Mouse (Mus musculus): ENCODE results near the gene Itgb1. TPM values are rescaled to one million over a fixed set of nuclear protein-coding genes. Genes with fewer than 3 reads are reported as not detected.

Gene Itgb1
- total and polyA plus RNA-seq, 3 experiments: 62.4 to 172 (median 127) TPM

- TF ChIP-seq RCOR1 (conservative IDR thresholded peaks at IDR 0.05; ENCODE audit: low read depth, low read length) (no peak), MXI1 (IDR thresholded peaks at IDR 0.05; ENCODE audit: low read depth, low read length) (no peak), ZC3H11A (IDR thresholded peaks at IDR 0.05; ENCODE audit: low read depth, low read length) (no peak), MEF2A (IDR thresholded peaks at IDR 0.05; ENCODE audit: borderline replicate concordance, low read depth, low read length) (peak; percentile 88; the same call in 1 of the 2 replicates), HCFC1 (IDR thresholded peaks at IDR 0.05; ENCODE audit: low read depth, low read length) (no peak), NRF1 (IDR thresholded peaks at IDR 0.05; ENCODE audit: low read depth, low read length) (no peak), ZKSCAN1 (IDR thresholded peaks at IDR 0.05; ENCODE audit: borderline replicate concordance, low read depth, low read length) (no peak), SMC3 (IDR thresholded peaks at IDR 0.05; ENCODE audit: low read depth, low read length) (no peak), MYC (IDR thresholded peaks at IDR 0.05; ENCODE audit: low read depth, low read length) (no peak)
Observed at GRCm38 (mm10) chr8:128643104-128643503, 42.4 kb upstream of the Itgb1 start (continued).

- Histone ChIP-seq H3K79me2 (replicated peaks; ENCODE audit: control insufficient read depth, extremely low read depth, insufficient read depth, poor library complexity, severe bottlenecking) (no peaks in the 10 kb centered on the region), H3K4me1 (ENCODE audit: control insufficient read depth in 1 of 2, insufficient read depth in 2 of 2) (peaks cover 20 to 83% of the 10 kb centered on the region in 2 experiments; a peak in 3 of 4 replicates), H3K27ac (ENCODE audit: insufficient read depth, low read depth) (no peak overlapping the region), H3K4me2 (ENCODE audit: insufficient read depth, low read depth, poor library complexity, severe bottlenecking) (no peak overlapping the region), H3K9me3 (replicated peaks; ENCODE audit: low read length) (no peaks in the 10 kb centered on the region), H3K9ac (ENCODE audit: insufficient read depth, low read depth) (no peak overlapping the region), H3K36me3 (replicated peaks in 1 of 2; ENCODE audit: control insufficient read depth in 1 of 2, insufficient read depth in 1 of 2, low read length in 1 of 2) (no peaks in the 10 kb centered on the region), H3K4me3 (replicated peaks in 1 of 3; ENCODE audit: low read depth in 2 of 3, low read length in 2 of 3, poor library complexity in 1 of 3) (no peak overlapping the region), H3K27me3 (replicated peaks) (no peaks in the 10 kb centered on the region)
- dilution Hi-C loops (cut with MboI; ENCODE audit: extremely low pct_ligation_motif_present, extremely low pct_unique_long_range_greater_than_20kb, low sequenced_read_pairs): no loop called here
- no peak for DNase-seq (ENCODE audit: extremely low read depth)
- TF ChIP-seq PAX5 (IDR thresholded peaks at IDR 0.05; ENCODE audit: low read length): no peak
- TF ChIP-seq NRF1 (IDR thresholded peaks at IDR 0.05; ENCODE audit: low read depth, low read length): no peak
- TF ChIP-seq MAX (IDR thresholded peaks at IDR 0.05; ENCODE audit: low read length): no peak
- TF ChIP-seq POLR2AphosphoS2 (IDR thresholded peaks at IDR 0.05; ENCODE audit: low read depth, low read length): no peak
- no peak for TF ChIP-seq SIN3A (IDR thresholded peaks at IDR 0.05; ENCODE audit: low read length)
- TF ChIP-seq MXI1 (IDR thresholded peaks at IDR 0.05; ENCODE audit: low read depth, low read length): no peak
- TF ChIP-seq NELFE (IDR thresholded peaks at IDR 0.05; ENCODE audit: low read depth, low read length): no peak
- no peak for TF ChIP-seq BHLHE40 (IDR thresholded peaks at IDR 0.05; ENCODE audit: low read depth, low read length)
- no peak for TF ChIP-seq GABPA (IDR thresholded peaks at IDR 0.05; ENCODE audit: insufficient replicate concordance, low read depth, low read length)
- TF ChIP-seq CHD2 (IDR thresholded peaks at IDR 0.05; ENCODE audit: low read length): no peak
- no peak for TF ChIP-seq ELF1 (IDR thresholded peaks at IDR 0.05; ENCODE audit: low read depth, low read length)
- no peak for TF ChIP-seq HCFC1 (IDR thresholded peaks at IDR 0.05; ENCODE audit: low read depth, low read length)
- in situ Hi-C loops (cut with MboI; ENCODE audit: low pct_ligation_motif_present, low pct_unique_long_range_greater_than_20kb, low sequenced_read_pairs): no loop called here
Observed at GRCm38 (mm10) chr8:128645452-128645851, 40.0 kb upstream of the Itgb1 start.

GRCm38 (mm10) chr8:128646456-128646855, 39.0 kb upstream of the Itgb1 start:
- Histone ChIP-seq H3K27ac (ENCODE audit: insufficient read depth, low read depth) (no peak overlapping the region), H3K4me1 (ENCODE audit: control insufficient read depth in 1 of 2, insufficient read depth in 2 of 2) (peaks cover 18 to 79% of the 10 kb centered on the region in 2 experiments; a peak in 3 of 4 replicates), H3K9ac (ENCODE audit: insufficient read depth, low read depth) (no peak overlapping the region), H3K27me3 (replicated peaks) (no peaks in the 10 kb centered on the region), H3K9me3 (replicated peaks; ENCODE audit: low read length) (no peaks in the 10 kb centered on the region), H3K79me2 (replicated peaks; ENCODE audit: control insufficient read depth, extremely low read depth, insufficient read depth, poor library complexity, severe bottlenecking) (no peaks in the 10 kb centered on the region), H3K4me3 (replicated peaks in 1 of 3; ENCODE audit: low read depth in 2 of 3, low read length in 2 of 3, poor library complexity in 1 of 3) (no peak overlapping the region), H3K36me3 (replicated peaks in 1 of 2; ENCODE audit: control insufficient read depth in 1 of 2, insufficient read depth in 1 of 2, low read length in 1 of 2) (no peaks in the 10 kb centered on the region), H3K4me2 (ENCODE audit: insufficient read depth, low read depth, poor library complexity, severe bottlenecking) (no peak overlapping the region)
- DNase-seq (ENCODE audit: extremely low read depth): no peak
- in situ Hi-C loops (cut with MboI; ENCODE audit: low pct_ligation_motif_present, low pct_unique_long_range_greater_than_20kb, low sequenced_read_pairs) (no loop called here), dilution Hi-C loops (cut with MboI; ENCODE audit: extremely low pct_ligation_motif_present, extremely low pct_unique_long_range_greater_than_20kb, low sequenced_read_pairs) (no loop called here)
- TF ChIP-seq HCFC1 (IDR thresholded peaks at IDR 0.05; ENCODE audit: low read depth, low read length) (peak; percentile 17; the same call in 1 of the 2 replicates), MYC (IDR thresholded peaks at IDR 0.05; ENCODE audit: low read depth, low read length) (no peak), TCF12 (IDR thresholded peaks at IDR 0.05; ENCODE audit: low read depth, low read length) (0 out of 2 replicates have a peak, but pooled peaks have one; percentile 16), BHLHE40 (IDR thresholded peaks at IDR 0.05; ENCODE audit: low read depth, low read length) (no peak), TBP (conservative IDR thresholded peaks at IDR 0.05; ENCODE audit: low read depth, low read length) (no peak), JUND (conservative IDR thresholded peaks at IDR 0.05; ENCODE audit: low read depth, low read length) (0 out of 2 replicates have a peak, but pooled peaks have one; percentile 18), PAX5 (IDR thresholded peaks at IDR 0.05; ENCODE audit: low read length) (no peak), ETS1 (conservative IDR thresholded peaks at IDR 0.05; ENCODE audit: low read depth, low read length) (peak; percentile 56), NRF1 (IDR thresholded peaks at IDR 0.05; ENCODE audit: low read depth, low read length) (no peak), MAX (IDR thresholded peaks at IDR 0.05; ENCODE audit: low read length) (0 out of 2 replicates have a peak, but pooled peaks have one; percentile 20), ELF1 (IDR thresholded peaks at IDR 0.05; ENCODE audit: low read depth, low read length) (no peak), ZNF384 (IDR thresholded peaks at IDR 0.05; ENCODE audit: low read depth, low read length) (no peak), SIN3A (IDR thresholded peaks at IDR 0.05; ENCODE audit: low read length) (no peak), POLR2AphosphoS2 (IDR thresholded peaks at IDR 0.05; ENCODE audit: low read depth, low read length) (no peak), E2F4 (IDR thresholded peaks at IDR 0.05; ENCODE audit: insufficient replicate concordance, low read depth, low read length) (no peak), IRF4 (IDR thresholded peaks at IDR 0.05; ENCODE audit: low read depth, low read length) (0 out of 2 replicates have a peak, but pooled peaks have one; percentile 16)

Measured in CH12.LX (cell line).